Mouse (Mus musculus) kidney, adult 9 months (tissue): ENCODE data around the gene Zfp992.
"Not testable (repeated sequence)": the region's sequence is repeated elsewhere in the genome, so short reads cannot be mapped to it uniquely, and the experiment has no call there.

Source experiments
- DNase-seq: peaks from one replicate; pipeline ENCODE4 v3.0.0; 2022

Zfp992 gene

GRCm38 (mm10) chr4:146448950-146449349, at the start of gene Zfp992:
Zfp992 (plus strand) TSS chr4:146449023.
- not testable (repeated sequence) for DNase-seq

- DNase-seq = not testable (repeated sequence)
Measured at GRCm38 (mm10) chr4:146429467-146429866, 19.4 kb upstream of the Zfp992 start.

GRCm38 (mm10) chr4:146430876-146431275, 17.9 kb upstream of the Zfp992 start:
- not testable (repeated sequence) for DNase-seq

GRCm38 (mm10) chr4:146435539-146435938, 13.3 kb upstream of the Zfp992 start:
- not testable (repeated sequence) for DNase-seq

GRCm38 (mm10) chr4:146437256-146437655, 11.6 kb upstream of the Zfp992 start:
- not testable (repeated sequence) for DNase-seq

- DNase-seq = not testable (repeated sequence)
Measured at GRCm38 (mm10) chr4:146444345-146444744, 4.5 kb upstream of the Zfp992 start.

GRCm38 (mm10) chr4:146445121-146445520, 3.7 kb upstream of the Zfp992 start:
- DNase-seq = not testable (repeated sequence)

- not testable (repeated sequence) for DNase-seq
Measured at GRCm38 (mm10) chr4:146446135-146446534, 2.7 kb upstream of the Zfp992 start.

GRCm38 (mm10) chr4:146447016-146447415, 1.8 kb upstream of the Zfp992 start:
- DNase-seq = not testable (repeated sequence)

- DNase-seq = not testable (repeated sequence)
Measured at GRCm38 (mm10) chr4:146449711-146450110, 888 bp downstream of the Zfp992 start.

- not testable (repeated sequence) for DNase-seq
Measured at GRCm38 (mm10) chr4:146452576-146452975, 3.8 kb downstream of the Zfp992 start.

- DNase-seq = not testable (repeated sequence)
Measured at GRCm38 (mm10) chr4:146454170-146454569, 5.3 kb downstream of the Zfp992 start.

GRCm38 (mm10) chr4:146454896-146455295, 6.1 kb downstream of the Zfp992 start:
- DNase-seq = no peak

GRCm38 (mm10) chr4:146455321-146455721, 6.5 kb downstream of the Zfp992 start:
- no peak for DNase-seq

GRCm38 (mm10) chr4:146456061-146456726, 7.4 kb downstream of the Zfp992 start:
- DNase-seq = no peak

- no peak for DNase-seq
Measured at GRCm38 (mm10) chr4:146457126-146457525, 8.3 kb downstream of the Zfp992 start.

GRCm38 (mm10) chr4:146457720-146458119, 8.9 kb downstream of the Zfp992 start:
- no peak for DNase-seq

- not testable (repeated sequence) for DNase-seq
Measured at GRCm38 (mm10) chr4:146459822-146460221, 11.0 kb downstream of the Zfp992 start.

- not testable (repeated sequence) for DNase-seq
Measured at GRCm38 (mm10) chr4:146460685-146461084, 11.9 kb downstream of the Zfp992 start.

- DNase-seq = not testable (repeated sequence)
Measured at GRCm38 (mm10) chr4:146463649-146464351, 15.0 kb downstream of the Zfp992 start.

- not testable (repeated sequence) for DNase-seq
Measured at GRCm38 (mm10) chr4:146469984-146470383, 21.2 kb downstream of the Zfp992 start.

GRCm38 (mm10) chr4:146474181-146474580, 25.4 kb downstream of the Zfp992 start:
- not testable (repeated sequence) for DNase-seq

GRCm38 (mm10) chr4:146474716-146475676, 26.2 kb downstream of the Zfp992 start:
- not testable (repeated sequence) for DNase-seq
